Mouse (Mus musculus) MEL (cell line): ENCODE measurements around the gene Clic1. TPM values are rescaled to one million over a fixed set of nuclear protein-coding genes. Genes with fewer than 3 reads are reported as not detected.

Experiments
- DNase-seq: peaks from one replicate; pipeline ENCODE4 v3.0.0; 2011; ENCODE audit warnings: low read depth, low spot score
- H3K27ac ChIP-seq: 2 replicates; pipeline ENCODE4 v1.5.1; 2012; ENCODE audit warnings: low read depth, mild to moderate bottlenecking, control low read depth, low read length, moderate library complexity; ENCODE audit not compliant: control insufficient read depth
- H3K27me3 ChIP-seq, 2 experiments: fragments of 150-350 bp in 1 of 2; sonication (generic) in 1 of 2; 2 replicates each; pipeline ENCODE4 v1.6.1; 2012; ENCODE audit warnings: low read length in 2 of 2, mild to moderate bottlenecking in 2 of 2, improper control_type of control experiment in 1 of 2, moderate library complexity in 1 of 2; ENCODE audit not compliant: insufficient read depth in 2 of 2, control insufficient read depth in 1 of 2
- H3K36me3 ChIP-seq, 2 experiments: 2 replicates each; pipeline ENCODE4 v1.6.1; 2012 to 2014; ENCODE audit warnings: low read length in 2 of 2, improper control_type of control experiment in 1 of 2, inconsistent platforms in 1 of 2, mild to moderate bottlenecking in 1 of 2; ENCODE audit not compliant: insufficient read depth in 2 of 2, control insufficient read depth in 1 of 2
- H3K4me1 ChIP-seq, 2 experiments: fragments of 150-350 bp in 1 of 2; sonication (generic) in 1 of 2; 2 replicates each; pipeline ENCODE4 v1.6.1; 2012; ENCODE audit warnings: low read length in 2 of 2, improper control_type of control experiment in 1 of 2, mild to moderate bottlenecking in 1 of 2; ENCODE audit not compliant: insufficient read depth in 2 of 2, control insufficient read depth in 1 of 2
- H3K4me3 ChIP-seq, 2 experiments: fragments of 150-350 bp in 1 of 2; sonication (generic) in 1 of 2; 2 replicates each; pipeline ENCODE4 v1.5.1; 2012; ENCODE audit warnings: low read depth in 2 of 2, low read length in 2 of 2, mild to moderate bottlenecking in 2 of 2, moderate library complexity in 2 of 2, control low read depth in 1 of 2, improper control_type of control experiment in 1 of 2; ENCODE audit not compliant: control insufficient read depth in 1 of 2, insufficient read depth in 1 of 2
- H3K79me2 ChIP-seq: 2 replicates; pipeline ENCODE4 v1.6.1; 2012; ENCODE audit warnings: mild to moderate bottlenecking, low read length, moderate library complexity; ENCODE audit not compliant: control insufficient read depth, poor library complexity, insufficient read depth
- H3K9ac ChIP-seq: 2 replicates; pipeline ENCODE4 v1.6.1; 2012; ENCODE audit warnings: low read depth, mild to moderate bottlenecking, control low read depth, low read length, moderate library complexity; ENCODE audit not compliant: control insufficient read depth, poor library complexity, severe bottlenecking
- H3K9me3 ChIP-seq: fragments of 150-350 bp; sonication (generic); replicated peaks from 2 replicates; pipeline ENCODE4 v1.6.1; 2012; ENCODE audit warnings: mild to moderate bottlenecking, low read length, improper control_type of control experiment, moderate library complexity; ENCODE audit not compliant: insufficient read depth
- CHD1 ChIP-seq: IDR thresholded peaks from 2 replicates; pipeline ENCODE4 v1.6.1; 2012; ENCODE audit warnings: low read depth, mild to moderate bottlenecking, inconsistent platforms, low read length, improper control_type of control experiment
- CHD2 ChIP-seq: IDR thresholded peaks from 2 replicates; pipeline ENCODE4 v1.6.1; 2011; ENCODE audit warnings: low read length, improper control_type of control experiment
- E2F4 ChIP-seq: IDR thresholded peaks from 2 replicates; pipeline ENCODE4 v1.6.1; 2011; ENCODE audit warnings: low read depth, low read length, improper control_type of control experiment, borderline replicate concordance
- ELF1 ChIP-seq: IDR thresholded peaks from 2 replicates; pipeline ENCODE4 v1.6.1; 2014; ENCODE audit warnings: low read depth, mild to moderate bottlenecking, inconsistent platforms, low read length, improper control_type of control experiment, moderate library complexity
- ETS1 ChIP-seq: IDR thresholded peaks from 2 replicates; pipeline ENCODE4 v1.6.1; 2012; ENCODE audit warnings: low read depth, mild to moderate bottlenecking, inconsistent platforms, low read length, improper control_type of control experiment, moderate library complexity
- GABPA ChIP-seq: IDR thresholded peaks from 2 replicates; pipeline ENCODE4 v1.6.1; 2012; ENCODE audit warnings: low read depth, mild to moderate bottlenecking, inconsistent platforms, low read length, improper control_type of control experiment, moderate library complexity
- GATA1 ChIP-seq: IDR thresholded peaks from 2 replicates; pipeline ENCODE4 v1.6.1; 2011; ENCODE audit warnings: low read depth, low read length, improper control_type of control experiment
- HCFC1 ChIP-seq: IDR thresholded peaks from 2 replicates; pipeline ENCODE4 v1.6.1; 2012; ENCODE audit warnings: low read depth, mild to moderate bottlenecking, inconsistent platforms, low read length, improper control_type of control experiment, moderate library complexity
- MAX ChIP-seq: IDR thresholded peaks from 2 replicates; pipeline ENCODE4 v1.6.1; 2011; ENCODE audit warnings: low read length, improper control_type of control experiment
- MAZ ChIP-seq: IDR thresholded peaks from 2 replicates; pipeline ENCODE4 v1.6.1; 2012; ENCODE audit warnings: low read depth, mild to moderate bottlenecking, inconsistent platforms, low read length, improper control_type of control experiment
- MEF2A ChIP-seq: IDR thresholded peaks from 2 replicates; pipeline ENCODE4 v1.6.1; 2014; ENCODE audit warnings: low read depth, mild to moderate bottlenecking, inconsistent platforms, low read length, improper control_type of control experiment; ENCODE audit not compliant: poor library complexity, insufficient replicate concordance, severe bottlenecking; ENCODE audit errors: extremely low read depth
- MXI1 ChIP-seq: IDR thresholded peaks from 2 replicates; pipeline ENCODE4 v1.6.1; 2011; ENCODE audit warnings: mild to moderate bottlenecking, low read depth, low read length, improper control_type of control experiment
- NELFE ChIP-seq: IDR thresholded peaks from 2 replicates; pipeline ENCODE4 v1.6.1; 2011; ENCODE audit warnings: low read depth, low read length, improper control_type of control experiment
- NRF1 ChIP-seq: IDR thresholded peaks from 2 replicates; pipeline ENCODE4 v1.6.1; 2014; ENCODE audit warnings: low read depth, mild to moderate bottlenecking, inconsistent platforms, low read length, improper control_type of control experiment, moderate library complexity; ENCODE audit not compliant: poor library complexity, insufficient read depth, severe bottlenecking
- POLR2AphosphoS5 ChIP-seq: IDR thresholded peaks from 2 replicates; pipeline ENCODE4 v1.6.1; 2012; ENCODE audit warnings: low read depth, borderline replicate concordance, mild to moderate bottlenecking, inconsistent platforms, low read length, moderate library complexity, mixed read lengths
- RAD21 ChIP-seq: IDR thresholded peaks from 2 replicates; pipeline ENCODE4 v1.6.1; 2011; ENCODE audit warnings: mild to moderate bottlenecking, low read depth, low read length, improper control_type of control experiment
- RCOR1 ChIP-seq: IDR thresholded peaks from 2 replicates; pipeline ENCODE4 v1.6.1; 2012; ENCODE audit warnings: low read depth, mild to moderate bottlenecking, inconsistent platforms, low read length, improper control_type of control experiment
- SIN3A ChIP-seq: IDR thresholded peaks from 2 replicates; pipeline ENCODE4 v1.6.1; 2012; ENCODE audit warnings: low read length, improper control_type of control experiment, inconsistent platforms
- TBP ChIP-seq: IDR thresholded peaks from 2 replicates; pipeline ENCODE4 v1.8.0; 2011; ENCODE audit warnings: low read depth, low read length, improper control_type of control experiment
- TCF12 ChIP-seq: IDR thresholded peaks from 2 replicates; pipeline ENCODE4 v1.6.1; 2014; ENCODE audit warnings: low read depth, mild to moderate bottlenecking, inconsistent platforms, low read length, improper control_type of control experiment, moderate library complexity
- USF2 ChIP-seq, 2 experiments: IDR thresholded peaks; 2 replicates each; pipeline ENCODE4 v1.6.1; 2011 to 2012; ENCODE audit warnings: improper control_type of control experiment in 2 of 2, low read length in 2 of 2, borderline replicate concordance in 1 of 2, inconsistent platforms in 1 of 2, low read depth in 1 of 2, mild to moderate bottlenecking in 1 of 2; ENCODE audit not compliant: insufficient read depth in 1 of 2
- ZC3H11A ChIP-seq: IDR thresholded peaks from 2 replicates; pipeline ENCODE4 v1.6.1; 2012; ENCODE audit warnings: low read depth, mild to moderate bottlenecking, inconsistent platforms, low read length, improper control_type of control experiment
- ZKSCAN1 ChIP-seq: IDR thresholded peaks from 2 replicates; pipeline ENCODE4 v1.6.1; 2012; ENCODE audit warnings: low read depth, mild to moderate bottlenecking, inconsistent platforms, low read length, improper control_type of control experiment, moderate library complexity
- ZNF384 ChIP-seq: IDR thresholded peaks from 2 replicates; pipeline ENCODE4 v1.6.1; 2012; ENCODE audit warnings: low read depth, mild to moderate bottlenecking, inconsistent platforms, low read length, improper control_type of control experiment
- polyA plus RNA-seq, 2 experiments: library from polyadenylated mRNA; stranded (reverse) in 1 of 2; unstranded in 1 of 2; fragments of >175 nt in 1 of 2; fragments of >200 nt in 1 of 2; gene quantifications; 2 replicates each; pipeline versions ENCODE4 v1.2.1 to v1.2.4; 2012; ENCODE audit warnings: low replicate concordance in 2 of 2, low read depth in 1 of 2; ENCODE audit not compliant: insufficient read length in 2 of 2, insufficient read depth in 1 of 2, missing spikeins in 1 of 2
- total RNA-seq: library from RNA; depleted of rRNA; stranded (reverse); fragments of 300-350 nt; gene quantifications from 2 replicates; pipeline ENCODE4 v1.2.3, GENCODE M21; 2012

The Clic1 gene
- total and polyA plus RNA-seq, 3 experiments: 309 to 335 (median 333) TPM

- Histone ChIP-seq H3K79me2 (no peaks in the 10 kb centered on the region), H3K27me3 (no peaks in the 10 kb centered on the region), H3K36me3 (peaks cover 0 to 31% of the 10 kb centered on the region in 2 experiments)
- no peak for DNase-seq
- no peak for TF ChIP-seq NELFE
- TF ChIP-seq SIN3A: no peak
- no peak for TF ChIP-seq RAD21
- TF ChIP-seq TCF12: no peak
- TF ChIP-seq ZKSCAN1: no peak
- TF ChIP-seq RCOR1: no peak
- TF ChIP-seq TBP: no peak
- no peak for TF ChIP-seq USF2 (IDR thresholded peaks at IDR 0.05; ENCODE audit: borderline replicate concordance in 1 of 2, insufficient read depth in 1 of 2, low read depth in 1 of 2, low read length in 2 of 2)
- TF ChIP-seq ELF1: no peak
- no peak for TF ChIP-seq MAZ
- no peak for TF ChIP-seq CHD1
- TF ChIP-seq, all 39 proteins: peak for 0
- Histone ChIP-seq H3K4me3 (no peak overlapping the region), H3K27ac (no peak overlapping the region), H3K9ac (no peak overlapping the region), H3K4me1 (peaks cover 22 to 36% of the 10 kb centered on the region in 2 experiments), H3K9me3 (no peaks in the 10 kb centered on the region)
Measured at GRCm38 (mm10) chr17:35101161-35101560, 51.4 kb downstream of the Clic1 start.

GRCm38 (mm10) chr17:35102299-35102698 is 52.5 kb downstream of the Clic1 start:
- no peaks in the 10 kb centered on the region for H3K79me2 ChIP-seq
- no peak for DNase-seq
- TF ChIP-seq GATA1 (no peak), ETS1 (no peak), E2F4 (no peak), RAD21 (no peak), NRF1 (no peak), POLR2AphosphoS5 (no peak), CHD1 (no peak), ELF1 (no peak), CHD2 (no peak), ZC3H11A (no peak), SIN3A (no peak), MAX (no peak), RCOR1 (no peak), ZNF384 (no peak), HCFC1 (no peak), MXI1 (no peak), MEF2A (no peak), GABPA (no peak)
- H3K27ac ChIP-seq: peak overlapping the region; percentile 96
- no peak overlapping the region for H3K4me3 ChIP-seq
- H3K4me1 ChIP-seq: peaks cover 22 to 36% of the 10 kb centered on the region in 2 experiments
- H3K27me3 ChIP-seq: no peaks in the 10 kb centered on the region
- H3K9me3 ChIP-seq: no peaks in the 10 kb centered on the region
- peaks cover 0 to 31% of the 10 kb centered on the region in 2 experiments for H3K36me3 ChIP-seq
- peak overlapping the region; percentile 64; the same call in 1 of the 2 replicates for H3K9ac ChIP-seq
